ENCODE assay signal across 8 mouse cellular contexts in the genomic region with DNA sequence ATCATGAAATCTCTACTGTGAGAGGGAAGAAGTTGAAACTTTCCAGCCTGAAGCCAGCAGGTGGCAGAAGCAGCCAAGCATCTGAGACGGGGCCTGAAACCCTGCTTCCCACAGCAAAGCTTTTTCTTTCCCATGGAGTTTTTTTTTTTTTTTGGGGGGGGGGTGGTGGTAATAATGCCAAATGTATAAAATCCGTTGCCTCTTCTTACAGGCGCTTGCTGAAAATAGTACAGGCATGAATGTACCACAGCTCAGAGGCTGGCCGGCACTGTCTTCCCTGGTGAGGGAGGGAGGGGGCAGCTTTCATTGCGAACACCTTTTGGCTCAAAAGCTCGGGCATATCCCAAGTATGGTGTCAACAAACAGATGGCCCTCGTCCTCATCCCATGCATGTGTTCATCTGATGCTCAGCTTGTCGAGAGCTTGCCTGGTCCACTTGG. TPM values are rescaled to one million over a fixed set of nuclear protein-coding genes. Genes with fewer than 3 reads are reported as not detected.
DNase-seq lines count a peak whose midpoint lies in the region; ATAC-seq and TF ChIP-seq lines count a peak whose summit lies in the region.

No protein-coding gene starts in this region.

- 30% methylated on average over 8 of the region's 8 CpGs for WGBS in lung, adult 2 months
- 43% methylated on average over 8 of the region's 8 CpGs for WGBS in limb, embryonic 13.5 days

- peak; percentile 16; the same call in 1 of the 2 replicates for TF ChIP-seq CTCF in lung, adult 2 months (IDR thresholded peaks at IDR 0.05; ENCODE audit: insufficient read depth, low read length)
- TF ChIP-seq CTCF in cortical plate, adult 2 months (IDR thresholded peaks at IDR 0.05; ENCODE audit: extremely low read depth, insufficient read depth, low read length), result peak; percentile 73

- no peak for DNase-seq in lung, adult 2 months
- DNase-seq in lung, adult 18-20 months, result no peak
- DNase-seq in frontal cortex, postnatal 25 days (ENCODE audit: low spot score in 2 of 2), result peak; percentile 11 to 15
- no peak for DNase-seq in heart, adult 8-10 months (ENCODE audit: low spot score)
- DNase-seq in thymus, postnatal 14 days, result no peak

- no peaks in the 10 kb centered on the region for H3K27me3 ChIP-seq in limb, embryonic 13.5 days

- ATAC-seq in limb, embryonic 13.5 days (ENCODE audit: low FRiP score, low read depth), result 0 out of 2 replicates have a peak, but pooled peaks have one; percentile 15
- ATAC-seq in activated CD4-positive, CD25-positive, alpha-beta regulatory T cell, adult 4 months, result no peak

- no peaks in the 10 kb centered on the region for H3K36me3 ChIP-seq in limb, embryonic 13.5 days

- no peaks in the 10 kb centered on the region for H3K4me1 ChIP-seq in lung, adult 2 months (ENCODE audit: control insufficient read depth, insufficient read depth, low read length)
- no peaks in the 10 kb centered on the region; the same call in 1 of the 2 replicates for H3K4me1 ChIP-seq in cortical plate, adult 2 months (ENCODE audit: control insufficient read depth, insufficient read depth, low read length)
- no peaks in the 10 kb centered on the region for H3K4me1 ChIP-seq in limb, embryonic 13.5 days

- TF ChIP-seq POLR2A in lung, adult 2 months (IDR thresholded peaks at IDR 0.05; ENCODE audit: borderline replicate concordance, extremely low read depth, low read depth, low read length), result no peak
- TF ChIP-seq POLR2A in cortical plate, adult 2 months (IDR thresholded peaks at IDR 0.05; ENCODE audit: extremely low read depth, insufficient read depth, low read length), result no peak

- no peak overlapping the region for H3K27ac ChIP-seq in cortical plate, adult 2 months (ENCODE audit: insufficient read depth, low read length)
- H3K27ac ChIP-seq in limb, embryonic 13.5 days, result no peak overlapping the region

- H3K9me3 ChIP-seq in limb, embryonic 13.5 days, result no peaks in the 10 kb centered on the region

- H3K9ac ChIP-seq in limb, embryonic 13.5 days, result no peak overlapping the region

- H3K4me2 ChIP-seq in limb, embryonic 13.5 days (replicated peaks), result no peak overlapping the region

- no peak overlapping the region for H3K4me3 ChIP-seq in lung, adult 2 months (replicated peaks; ENCODE audit: extremely low read depth, low read depth, low read length)
- H3K4me3 ChIP-seq in cortical plate, adult 2 months (ENCODE audit: insufficient read depth, low read length), result no peak overlapping the region
- no peak overlapping the region for H3K4me3 ChIP-seq in limb, embryonic 13.5 days

RNA-seq across cellular contexts. Expression of a gene that starts 51.0 kb away (rescaled TPM):
- polyA plus RNA-seq in lung, adult 2 months (2012; rRNA removed), result 0.17 and 0.18 TPM in 2 replicates
- polyA plus RNA-seq in cortical plate, adult 2 months (2012; rRNA removed), result 4.2 and 4.6 TPM in 2 replicates
- 3.0 and 3.7 TPM in 2 replicates for polyA plus RNA-seq in limb, embryonic 13.5 days (2015; fragmentation: Nextera tagmentation; extraction: Ambion mirVana)
- under 1 TPM in 1 of 2 experiments, not detected in 1; 0.15 TPM for polyA plus RNA-seq in activated CD4-positive, CD25-positive, alpha-beta regulatory T cell, adult 4 months (2017; shearing (Covaris generic))
- 1 to 10 TPM; 1.1 to 3.8 (median 2.6) TPM for total RNA-seq in heart, adult 8-10 months (2022)

Comparison
In these comparisons a context has a peak if more than half of its experiments do, and no peak if none do; other contexts are left out.
1. DNase-seq: peak in frontal cortex, postnatal 25 days (2 of 2); none in lung, adult 2 months (single experiment), lung, adult 18-20 months (0 of 2), heart, adult 8-10 months (single experiment) and thymus, postnatal 14 days (single experiment).